Comparison of ENCODE assay signal across 19 mouse cellular contexts in the genomic region with DNA sequence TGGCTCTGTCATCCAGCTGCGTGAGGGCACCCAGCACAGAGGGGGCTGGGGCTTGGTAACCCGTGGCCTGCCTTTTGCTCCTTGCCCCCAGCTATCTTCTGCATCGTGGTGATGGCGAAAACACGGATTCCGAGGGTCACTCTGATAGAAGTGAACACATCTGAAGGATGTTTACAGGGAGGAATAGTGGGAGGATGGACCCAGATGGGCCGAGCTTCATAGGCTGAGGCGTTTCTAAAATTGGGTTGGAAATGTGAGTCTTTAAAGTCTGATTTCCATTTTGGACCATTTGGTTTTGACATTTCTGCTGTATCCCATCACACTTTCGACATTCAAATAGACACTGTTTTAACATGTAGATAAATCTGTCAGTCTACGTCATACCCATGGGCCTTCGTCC. TPM values are rescaled to one million over a fixed set of nuclear protein-coding genes. Genes with fewer than 3 reads are reported as not detected.
A peak's percentile ranks its signal among the peaks of the same experiment; 100 is the strongest.
DNase-seq lines count a peak whose midpoint lies in the region; ATAC-seq and TF ChIP-seq lines count a peak whose summit lies in the region.
"Had no signal": no experiment of that assay in that cellular context is flagged by ENCODE, and none has a peak within 500 bp of the region (broad histone marks: within the 10 kb centered on the region; RNA-seq: fewer than 3 reads in every experiment).

No protein-coding gene starts in this region.

- 85% methylated on average over 11 of the region's 11 CpGs for WGBS in midbrain, embryonic 13.5 days
- 80% methylated on average over 11 of the region's 11 CpGs for WGBS in midbrain, postnatal 0 days
- 81% methylated on average over 11 of the region's 11 CpGs for WGBS in hindbrain, embryonic 15.5 days
- WGBS in midbrain, embryonic 16.5 days: 85% methylated on average over 11 of the region's 11 CpGs

- H3K9me3 ChIP-seq in midbrain, embryonic 13.5 days: no peaks in the 10 kb centered on the region
- no peaks in the 10 kb centered on the region for H3K9me3 ChIP-seq in midbrain, postnatal 0 days (ENCODE audit: low read length)
- no peaks in the 10 kb centered on the region for H3K9me3 ChIP-seq in hindbrain, embryonic 15.5 days
- H3K9me3 ChIP-seq in midbrain, embryonic 16.5 days (replicated peaks; ENCODE audit: control insufficient read depth, low read length, poor library complexity, severe bottlenecking): no peaks in the 10 kb centered on the region
- H3K9me3 ChIP-seq: heart, embryonic 10.5 days; limb, embryonic 10.5 days; stomach, embryonic 15.5 days had no signal

- intact Hi-C loops in gastrocnemius, adult 2 months (cut with DNase I): no loop called here
- intact Hi-C loops in gastrocnemius, postnatal 14 days (cut with DNase I; ENCODE audit: low total_unique reads): no loop called here

- peaks cover 10% of the 10 kb centered on the region for H3K4me1 ChIP-seq in midbrain, embryonic 13.5 days (replicated peaks)
- H3K4me1 ChIP-seq in midbrain, postnatal 0 days (ENCODE audit: insufficient read depth, low read length): peaks cover 2% of the 10 kb centered on the region; the same call in 1 of the 2 replicates
- peaks cover 31% of the 10 kb centered on the region for H3K4me1 ChIP-seq in hindbrain, embryonic 15.5 days (replicated peaks)
- peaks cover 11% of the 10 kb centered on the region; the same call in 1 of the 2 replicates for H3K4me1 ChIP-seq in midbrain, embryonic 16.5 days (ENCODE audit: control insufficient read depth, insufficient read depth, low read length)
- H3K4me1 ChIP-seq: heart, embryonic 10.5 days had no signal

- H3K4me2 ChIP-seq in midbrain, embryonic 13.5 days (replicated peaks): no peak overlapping the region
- H3K4me2 ChIP-seq in midbrain, postnatal 0 days (ENCODE audit: low read depth, low read length, poor library complexity, severe bottlenecking): no peak overlapping the region
- H3K4me2 ChIP-seq in hindbrain, embryonic 15.5 days: no peak overlapping the region
- H3K4me2 ChIP-seq in midbrain, embryonic 16.5 days (ENCODE audit: low read length): no peak overlapping the region
- H3K4me2 ChIP-seq: stomach, embryonic 15.5 days had no signal

- peak overlapping the region; percentile 91 for H3K27ac ChIP-seq in gastrocnemius, adult 2 months
- H3K27ac ChIP-seq in midbrain, embryonic 13.5 days: peak overlapping the region; percentile 44; the same call in 1 of the 2 replicates
- H3K27ac ChIP-seq in midbrain, postnatal 0 days (ENCODE audit: low read depth, low read length): no peak overlapping the region
- H3K27ac ChIP-seq in hindbrain, embryonic 15.5 days (replicated peaks): peak overlapping the region; percentile 56
- peak overlapping the region; percentile 53 for H3K27ac ChIP-seq in midbrain, embryonic 16.5 days (ENCODE audit: low read length)
- H3K27ac ChIP-seq: heart, embryonic 10.5 days; kidney, postnatal 0 days; limb, embryonic 10.5 days; stomach, embryonic 15.5 days had no signal

- peak overlapping the region; percentile 63 for H3K4me3 ChIP-seq in gastrocnemius, adult 2 months
- no peak overlapping the region for H3K4me3 ChIP-seq in midbrain, embryonic 13.5 days (replicated peaks)
- no peak overlapping the region for H3K4me3 ChIP-seq in midbrain, postnatal 0 days (ENCODE audit: low read depth, low read length)
- H3K4me3 ChIP-seq in hindbrain, embryonic 15.5 days: no peak overlapping the region
- H3K4me3 ChIP-seq in midbrain, embryonic 16.5 days (ENCODE audit: low read depth, low read length): no peak overlapping the region
- H3K4me3 ChIP-seq: erythroblast, embryonic 14.5 days; heart, embryonic 10.5 days; limb, embryonic 10.5 days; stomach, embryonic 15.5 days had no signal

- no peak for TF ChIP-seq CTCF in gastrocnemius, adult 2 months (IDR thresholded peaks at IDR 0.05)
- no peak for TF ChIP-seq CTCF in midbrain, postnatal 0 days (IDR thresholded peaks at IDR 0.05)

- no peak overlapping the region for H3K9ac ChIP-seq in midbrain, embryonic 13.5 days (replicated peaks)
- H3K9ac ChIP-seq in midbrain, postnatal 0 days (replicated peaks; ENCODE audit: low read length, poor library complexity, severe bottlenecking): no peak overlapping the region
- H3K9ac ChIP-seq in hindbrain, embryonic 15.5 days: no peak overlapping the region
- H3K9ac ChIP-seq in midbrain, embryonic 16.5 days (ENCODE audit: low read depth, low read length): 0 out of 2 replicates have a peak overlapping the region, but pooled peaks have one; percentile 30
- H3K9ac ChIP-seq: liver, postnatal 0 days; stomach, embryonic 15.5 days had no signal

- DNase-seq in gastrocnemius, adult 2 months: no peak
- no peak for DNase-seq in gastrocnemius, postnatal 14 days
- no peak for DNase-seq in midbrain, postnatal 0 days (ENCODE audit: low spot score)
- DNase-seq in adrenal gland, adult 2 months: no peak
- DNase-seq: kidney, adult 18-20 months; liver, postnatal 0 days; thymus, adult 18-20 months; thymus, postnatal 4 days had no signal

- no peak for ATAC-seq in midbrain, embryonic 13.5 days
- no peak for ATAC-seq in midbrain, postnatal 0 days (ENCODE audit: low FRiP score)
- no peak for ATAC-seq in hindbrain, embryonic 15.5 days (ENCODE audit: low FRiP score, low read depth)
- no peak for ATAC-seq in midbrain, embryonic 16.5 days
- ATAC-seq in monocyte, adult 5-6 weeks (replicated peaks; ENCODE audit: insufficient number of reproducible peaks, low FRiP score, low TSS enrichment, poor library complexity, severe bottlenecking): no peak
- ATAC-seq: liver, postnatal 0 days had no signal

- H3K36me3 ChIP-seq in midbrain, embryonic 13.5 days: no peaks in the 10 kb centered on the region
- no peaks in the 10 kb centered on the region for H3K36me3 ChIP-seq in midbrain, postnatal 0 days (ENCODE audit: insufficient read depth, low read length)
- no peaks in the 10 kb centered on the region for H3K36me3 ChIP-seq in hindbrain, embryonic 15.5 days
- H3K36me3 ChIP-seq in midbrain, embryonic 16.5 days (ENCODE audit: control insufficient read depth, insufficient read depth, low read length): no peaks in the 10 kb centered on the region
- H3K36me3 ChIP-seq: heart, embryonic 10.5 days; limb, embryonic 10.5 days; stomach, embryonic 15.5 days had no signal

- no peaks in the 10 kb centered on the region for H3K27me3 ChIP-seq in midbrain, embryonic 13.5 days
- no peaks in the 10 kb centered on the region for H3K27me3 ChIP-seq in midbrain, postnatal 0 days (ENCODE audit: insufficient read depth, low read length)
- H3K27me3 ChIP-seq in hindbrain, embryonic 15.5 days: no peaks in the 10 kb centered on the region
- H3K27me3 ChIP-seq in midbrain, embryonic 16.5 days (ENCODE audit: control insufficient read depth, insufficient read depth, low read depth, low read length): no peaks in the 10 kb centered on the region
- H3K27me3 ChIP-seq: stomach, embryonic 15.5 days had no signal

RNA-seq across cellular contexts. Expression of gene Diexf, which starts 39.2 kb away (rescaled TPM):
- 10 to 100 TPM; 10.2 to 13.6 TPM for total RNA-seq in gastrocnemius, adult 2 months (2021)
- total RNA-seq in gastrocnemius, postnatal 14 days (2021): 1 to 10 TPM; 7.2 to 9.5 TPM
- 8.7 and 10.2 TPM in 2 replicates for polyA plus RNA-seq in midbrain, embryonic 13.5 days (2015; fragmentation: Nextera tagmentation; extraction: Ambion mirVana)
- total RNA-seq in midbrain, postnatal 0 days (2014; rRNA removed): 14.4 and 15.5 TPM in 2 replicates
- polyA plus RNA-seq in midbrain, postnatal 0 days (2015; fragmentation: Nextera tagmentation; extraction: Ambion mirVana): 3.4 and 3.9 TPM in 2 replicates
- 6.7 and 7.2 TPM in 2 replicates for polyA plus RNA-seq in hindbrain, embryonic 15.5 days (2015; fragmentation: Nextera tagmentation; extraction: Ambion mirVana)
- 8.9 and 9.7 TPM in 2 replicates for polyA plus RNA-seq in midbrain, embryonic 16.5 days (2015; fragmentation: Nextera tagmentation; extraction: Ambion mirVana)
- 19.6 to 30.8 TPM (median 24.0 TPM) in 3 replicates for total RNA-seq in monocyte, adult 5-6 weeks (2017)
- 10 to 100 TPM; 11.1 to 19.0 TPM for total RNA-seq in adrenal gland, adult 2 months (2021)
- 10.6 and 12.9 TPM in 2 replicates for polyA plus RNA-seq in adrenal gland, adult 2 months (2012; rRNA removed)

RNA-seq across cellular contexts. Expression of gene Syt14, which starts 55.3 kb away (rescaled TPM):
- under 1 TPM; 0.05 to 0.20 TPM for total RNA-seq in gastrocnemius, adult 2 months (2021)
- under 1 TPM; 0.18 to 0.31 TPM for total RNA-seq in gastrocnemius, postnatal 14 days (2021)
- 7.4 and 8.9 TPM in 2 replicates for polyA plus RNA-seq in midbrain, embryonic 13.5 days (2015; fragmentation: Nextera tagmentation; extraction: Ambion mirVana)
- 11.8 and 14.7 TPM in 2 replicates for total RNA-seq in midbrain, postnatal 0 days (2014; rRNA removed)
- polyA plus RNA-seq in midbrain, postnatal 0 days (2015; fragmentation: Nextera tagmentation; extraction: Ambion mirVana): 3.7 and 5.6 TPM in 2 replicates
- polyA plus RNA-seq in hindbrain, embryonic 15.5 days (2015; fragmentation: Nextera tagmentation; extraction: Ambion mirVana): 5.8 and 5.9 TPM in 2 replicates
- 6.9 and 8.2 TPM in 2 replicates for polyA plus RNA-seq in midbrain, embryonic 16.5 days (2015; fragmentation: Nextera tagmentation; extraction: Ambion mirVana)
- not detected in 3 replicates for total RNA-seq in monocyte, adult 5-6 weeks (2017)
- total RNA-seq in adrenal gland, adult 2 months (2021): 1 to 10 TPM; 8.3 to 8.7 TPM
- 0.93 and 1.4 TPM in 2 replicates for polyA plus RNA-seq in adrenal gland, adult 2 months (2012; rRNA removed)
- total RNA-seq: megakaryocyte progenitor cell, adult 5-6 weeks had no signal
- polyA plus RNA-seq: liver, adult 2 months had no signal
